8 mouse cellular contexts compared by ENCODE assay signal in the genomic region with DNA sequence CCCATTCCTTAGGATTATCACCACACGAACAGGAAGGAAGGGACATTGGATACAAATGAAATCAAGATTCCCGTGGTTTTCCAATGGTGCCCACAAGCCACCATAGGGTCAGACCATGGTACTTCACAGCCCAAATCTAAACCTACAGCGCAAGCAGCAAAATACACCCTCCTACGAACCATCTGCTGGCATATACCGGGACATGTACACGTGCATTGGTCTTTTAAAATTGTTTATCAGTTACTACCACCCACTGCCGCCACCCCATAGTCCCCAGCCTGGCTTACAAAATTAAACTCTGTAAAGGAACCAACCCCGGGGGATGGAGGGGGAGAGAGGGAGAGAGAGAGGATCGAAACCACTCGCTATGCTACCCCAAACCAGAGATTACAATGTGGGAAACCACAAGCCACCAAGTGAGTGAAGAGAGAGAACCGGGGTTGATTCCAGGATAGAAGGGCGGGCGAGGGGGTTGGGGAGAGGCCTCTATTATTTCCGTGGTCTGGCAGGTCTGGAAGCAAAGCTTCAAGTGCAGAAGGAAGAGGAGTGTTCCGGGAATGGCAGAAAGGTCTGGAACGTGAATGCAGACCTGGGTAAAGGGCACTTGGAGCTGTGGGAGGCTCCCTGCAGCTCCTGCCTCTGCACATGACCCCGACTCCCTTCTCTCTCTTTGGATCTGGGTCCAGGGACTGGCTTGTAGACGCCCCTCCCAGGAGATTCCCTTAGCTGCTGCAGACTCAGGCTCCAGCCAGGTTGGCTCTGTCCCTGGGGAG. TPM values are rescaled to one million over a fixed set of nuclear protein-coding genes. Genes with fewer than 3 reads are reported as not detected.
DNase-seq lines count a peak whose midpoint lies in the region; ATAC-seq lines count a peak whose summit lies in the region.

Gene Pla2g2c (plus strand): TSS at position 439 of the 773 bp plus-strand sequence.

- no peaks in the 10 kb centered on the region for H3K36me3 ChIP-seq in embryonic facial prominence, embryonic 11.5 days (replicated peaks; ENCODE audit: control insufficient read depth, insufficient read depth, low read depth, low read length)
- H3K36me3 ChIP-seq in hindbrain, embryonic 14.5 days (replicated peaks; ENCODE audit: control insufficient read depth, insufficient read depth), result no peaks in the 10 kb centered on the region
- no peaks in the 10 kb centered on the region for H3K36me3 ChIP-seq in midbrain, embryonic 14.5 days (ENCODE audit: control insufficient read depth, insufficient read depth, low read length)

- H3K4me2 ChIP-seq in embryonic facial prominence, embryonic 11.5 days (ENCODE audit: low read depth, low read length), result peak within 1 kb of the TSS; percentile 63
- peak within 1 kb of the TSS; percentile 50 for H3K4me2 ChIP-seq in hindbrain, embryonic 14.5 days (replicated peaks)
- H3K4me2 ChIP-seq in midbrain, embryonic 14.5 days (ENCODE audit: low read length), result peak within 1 kb of the TSS; percentile 67

- DNase-seq in left cerebral cortex, adult 18-20 months (ENCODE audit: low spot score in 2 of 2), result peak; percentile 61 to 68
- DNase-seq in left cerebral cortex, postnatal 4 days, result no peak
- DNase-seq in embryonic facial prominence, embryonic 11.5 days (ENCODE audit: low spot score), result no peak
- no peak for DNase-seq in hindbrain, embryonic 14.5 days (ENCODE audit: low spot score)
- DNase-seq in midbrain, embryonic 14.5 days, result no peak
- DNase-seq in embryo, embryonic 10 days (ENCODE audit: low spot score), result no peak

- no peaks in the 10 kb centered on the region for H3K9me3 ChIP-seq in embryonic facial prominence, embryonic 11.5 days (replicated peaks; ENCODE audit: control insufficient read depth, low read length)
- H3K9me3 ChIP-seq in hindbrain, embryonic 14.5 days (ENCODE audit: control insufficient read depth, low read length), result no peaks in the 10 kb centered on the region
- H3K9me3 ChIP-seq in midbrain, embryonic 14.5 days (ENCODE audit: control insufficient read depth, low read length), result no peaks in the 10 kb centered on the region

- WGBS in embryonic facial prominence, embryonic 11.5 days, result 50% methylated on average over 18 of the region's 18 CpGs
- 49% methylated on average over 18 of the region's 18 CpGs for WGBS in hindbrain, embryonic 14.5 days
- WGBS in midbrain, embryonic 14.5 days, result 53% methylated on average over 18 of the region's 18 CpGs

- H3K27ac ChIP-seq in embryonic facial prominence, embryonic 11.5 days (replicated peaks; ENCODE audit: low read depth, low read length), result no peak within 1 kb of the TSS
- H3K27ac ChIP-seq in hindbrain, embryonic 14.5 days, result peak within 1 kb of the TSS; percentile 47; the same call in 1 of the 2 replicates
- peak within 1 kb of the TSS; percentile 32; the same call in 1 of the 2 replicates for H3K27ac ChIP-seq in midbrain, embryonic 14.5 days (replicated peaks; ENCODE audit: low read depth, low read length)

- peak within 1 kb of the TSS; percentile 21 for H3K4me3 ChIP-seq in embryonic facial prominence, embryonic 11.5 days (ENCODE audit: low read depth, low read length)
- H3K4me3 ChIP-seq in hindbrain, embryonic 14.5 days (replicated peaks; ENCODE audit: low read length), result peak within 1 kb of the TSS; percentile 21
- peak within 1 kb of the TSS; percentile 31 for H3K4me3 ChIP-seq in midbrain, embryonic 14.5 days (replicated peaks; ENCODE audit: low read depth, low read length)

- intact Hi-C loops in left cerebral cortex, postnatal 4 days (cut with DNase I), result no loop called here

- H3K4me1 ChIP-seq in embryonic facial prominence, embryonic 11.5 days (ENCODE audit: control insufficient read depth, insufficient read depth, low read length), result peaks cover 2% of the 10 kb centered on the region; the same call in 1 of the 2 replicates
- peaks cover 20% of the 10 kb centered on the region for H3K4me1 ChIP-seq in hindbrain, embryonic 14.5 days (replicated peaks; ENCODE audit: control insufficient read depth, insufficient read depth, low read length)
- peaks cover 14% of the 10 kb centered on the region for H3K4me1 ChIP-seq in midbrain, embryonic 14.5 days (ENCODE audit: control insufficient read depth, insufficient read depth, low read length)

- H3K27me3 ChIP-seq in embryonic facial prominence, embryonic 11.5 days (ENCODE audit: control insufficient read depth, insufficient read depth, low read length), result no peaks in the 10 kb centered on the region
- H3K27me3 ChIP-seq in hindbrain, embryonic 14.5 days (ENCODE audit: control insufficient read depth, insufficient read depth, low read length), result no peaks in the 10 kb centered on the region
- H3K27me3 ChIP-seq in midbrain, embryonic 14.5 days (ENCODE audit: control insufficient read depth, insufficient read depth, low read length), result no peaks in the 10 kb centered on the region

- no peak for ATAC-seq in embryonic facial prominence, embryonic 11.5 days (replicated peaks; ENCODE audit: insufficient number of reproducible peaks, low FRiP score, low TSS enrichment, low read depth)
- ATAC-seq in hindbrain, embryonic 14.5 days (ENCODE audit: low FRiP score), result no peak
- ATAC-seq in midbrain, embryonic 14.5 days (ENCODE audit: low FRiP score, low TSS enrichment), result 0 out of 2 replicates have a peak, but pooled peaks have one; percentile 17
- no peak for ATAC-seq in erythroid progenitor cell, adult 5-6 weeks (replicated peaks; ENCODE audit: low FRiP score, poor library complexity, severe bottlenecking)
- no peak for ATAC-seq in megakaryocyte, adult 5-6 weeks (ENCODE audit: poor library complexity, severe bottlenecking)

- peak within 1 kb of the TSS; percentile 30 for H3K9ac ChIP-seq in embryonic facial prominence, embryonic 11.5 days (replicated peaks; ENCODE audit: low read length)
- H3K9ac ChIP-seq in hindbrain, embryonic 14.5 days, result peak within 1 kb of the TSS; percentile 41
- H3K9ac ChIP-seq in midbrain, embryonic 14.5 days (replicated peaks; ENCODE audit: low read length), result peak within 1 kb of the TSS; percentile 53; the same call in 1 of the 2 replicates

RNA-seq across cellular contexts. Expression of gene Pla2g2c, which starts in this region (rescaled TPM):
- total RNA-seq in left cerebral cortex, adult 18-20 months (2021), result under 1 TPM in 1 of 2 experiments, not detected in 1; 0.35 TPM
- total RNA-seq in left cerebral cortex, postnatal 4 days (2021), result under 1 TPM in 1 of 2 experiments, not detected in 1; 0.10 TPM
- polyA plus RNA-seq in embryonic facial prominence, embryonic 11.5 days (2014; fragmentation: Nextera tagmentation; extraction: Ambion mirVana), result 0.28 and 0.48 TPM in 2 replicates
- 0.21 and 0.55 TPM in 2 replicates for polyA plus RNA-seq in hindbrain, embryonic 14.5 days (2014; fragmentation: Nextera tagmentation; extraction: Ambion mirVana)
- 0.83 and 0.94 TPM in 2 replicates for polyA plus RNA-seq in midbrain, embryonic 14.5 days (2014; fragmentation: Nextera tagmentation; extraction: Ambion mirVana)
- total RNA-seq in erythroid progenitor cell, adult 5-6 weeks (2015; ENCODE audit: low replicate concordance), result not detected in 2 replicates
- total RNA-seq in erythroid progenitor cell, adult 5-6 weeks (2017; ENCODE audit: low replicate concordance), result not detected in 2 replicates
- total RNA-seq in megakaryocyte, adult 5-6 weeks (2015), result not detected in 2 replicates
- total RNA-seq in megakaryocyte, adult 5-6 weeks (2017), result not detected in 2 replicates

Comparison
In these comparisons a context has a peak if more than half of its experiments do, and no peak if none do; other contexts are left out.
1. Peak in DNase-seq in left cerebral cortex, adult 18-20 months; RNA of the gene not detected or under 1 TPM.
2. Peak in ATAC-seq, H3K4me3 ChIP-seq, H3K27ac ChIP-seq, H3K9ac ChIP-seq and H3K4me2 ChIP-seq in midbrain, embryonic 14.5 days; RNA of the gene not detected or under 1 TPM.